Mouse (Mus musculus): ENCODE measurements at regions not wholly inside any gene's neighbourhood (a gene's known extent, or its start where the extent isn't known, plus 50 kb on each side); places are given as distances from the start of the nearest gene placed in this dataset.
"Not testable (repeated sequence)": the region's sequence is repeated elsewhere in the genome, so short reads cannot be mapped to it uniquely, and the experiment has no call there.

GRCm38 (mm10) chr12:51133676-51134075, 214.2 kb upstream of the G2e3 start:
- not testable (repeated sequence) for DNase-seq (ENCODE audit: extremely low read depth, insufficient read length, low spot score)

- no peak for DNase-seq (ENCODE audit: extremely low read depth, insufficient read length, low spot score)
Measured at GRCm38 (mm10) chr12:51128274-51128673, 219.6 kb upstream of the G2e3 start.

GRCm38 (mm10) chr12:51118781-51119180, 229.1 kb upstream of the G2e3 start:
- no peak for DNase-seq (ENCODE audit: extremely low read depth, insufficient read length, low spot score)

- DNase-seq (ENCODE audit: extremely low read depth, insufficient read length, low spot score): peak; percentile 53
Measured at GRCm38 (mm10) chr12:51118021-51118694, 229.7 kb upstream of the G2e3 start.

GRCm38 (mm10) chr12:51117436-51118020, 230.3 kb upstream of the G2e3 start:
- DNase-seq (ENCODE audit: extremely low read depth, insufficient read length, low spot score): no peak

GRCm38 (mm10) chr12:51111811-51112210, 236.1 kb upstream of the G2e3 start:
- DNase-seq (ENCODE audit: extremely low read depth, insufficient read length, low spot score): no peak

GRCm38 (mm10) chr12:51108044-51108443, 239.8 kb upstream of the G2e3 start:
- no peak for DNase-seq (ENCODE audit: extremely low read depth, insufficient read length, low spot score)

- no peak for DNase-seq (ENCODE audit: extremely low read depth, insufficient read length, low spot score)
Measured at GRCm38 (mm10) chr12:51103541-51104042, 244.3 kb upstream of the G2e3 start.

DNA sequence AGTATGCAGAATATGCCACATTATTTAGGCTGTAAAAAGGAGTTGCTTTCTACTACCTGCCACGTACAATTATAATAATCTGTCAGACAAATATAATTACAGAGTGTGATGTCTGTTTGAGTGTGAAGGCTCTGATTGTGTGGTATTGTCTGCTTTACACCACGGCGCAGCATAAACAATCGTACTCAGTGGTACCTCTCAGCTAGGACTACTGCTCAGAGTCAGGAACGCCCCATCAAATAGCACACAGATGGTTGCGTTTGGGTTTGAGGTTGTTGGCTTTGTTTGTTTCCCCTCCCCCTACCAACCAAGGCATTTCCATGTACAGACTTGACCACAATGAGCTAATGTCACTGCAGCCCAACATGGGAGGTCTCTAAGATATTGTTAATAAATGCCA, 246.2 kb upstream of the G2e3 start:
- no peak for DNase-seq (ENCODE audit: extremely low read depth, insufficient read length, low spot score)

DNA sequence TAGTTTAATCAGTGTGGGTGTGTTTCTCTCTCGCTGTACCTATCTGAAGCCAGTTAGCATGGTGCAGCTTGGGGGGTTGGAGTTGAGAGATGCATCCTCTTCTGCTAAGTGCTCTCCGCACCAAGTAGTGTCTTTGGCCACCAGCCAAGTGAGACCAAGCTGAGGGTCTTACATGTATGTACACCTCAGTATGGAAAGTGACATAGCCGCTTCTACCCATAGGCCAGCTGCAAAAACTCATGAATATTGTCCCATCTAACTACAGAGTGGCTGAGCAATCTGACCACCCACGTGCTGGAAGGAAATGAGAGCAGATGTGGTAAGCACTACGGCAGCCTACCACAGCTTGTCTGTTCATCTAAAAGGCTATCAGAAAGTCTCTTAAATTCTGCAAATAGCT, 247.0 kb upstream of the G2e3 start:
- no peak for DNase-seq (ENCODE audit: extremely low read depth, insufficient read length, low spot score)

DNA sequence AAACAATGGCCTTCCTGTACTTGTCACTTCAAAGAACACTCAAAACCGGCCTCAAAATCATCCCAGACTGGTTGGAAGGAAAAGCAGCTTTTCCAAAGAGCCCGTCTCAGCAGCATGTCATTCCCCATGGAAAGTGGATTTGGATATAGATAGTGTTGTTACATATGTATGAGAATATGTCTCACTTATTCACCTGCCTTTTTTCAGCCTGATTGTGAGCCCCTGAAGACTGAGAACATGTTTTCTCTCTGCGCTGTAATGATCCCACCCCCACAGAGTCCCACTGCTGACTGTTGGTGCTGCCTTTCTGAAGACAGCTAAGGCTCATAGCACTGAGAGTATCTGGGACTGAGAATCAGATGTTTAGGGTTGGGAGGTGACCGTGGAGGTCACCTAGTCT, 251.9 kb upstream of the G2e3 start:
- DNase-seq (ENCODE audit: extremely low read depth, insufficient read length, low spot score): no peak

- DNase-seq (ENCODE audit: extremely low read depth, insufficient read length, low spot score): no peak
Measured at GRCm38 (mm10) chr12:51089324-51089723, 258.5 kb upstream of the G2e3 start.

DNA sequence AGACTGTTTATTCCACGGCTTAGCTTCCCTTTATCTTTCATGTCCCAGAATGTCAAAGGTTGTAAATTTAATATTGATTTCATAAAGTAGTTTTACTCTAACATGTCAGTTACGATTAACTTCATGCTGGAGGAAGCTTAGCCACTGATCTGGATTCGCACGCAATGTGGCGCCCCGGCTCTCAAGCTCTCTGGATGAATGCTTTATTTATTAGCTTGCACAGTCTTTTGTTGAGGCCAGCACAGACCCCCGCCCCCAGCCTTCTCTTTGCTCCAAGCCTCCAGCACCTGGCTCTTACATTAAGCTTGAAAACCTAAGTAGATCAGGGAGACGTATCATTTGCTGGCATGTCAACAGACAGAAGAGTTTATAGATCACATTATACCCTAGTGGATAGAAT, 266.1 kb upstream of the G2e3 start:
- no peak for DNase-seq (ENCODE audit: extremely low read depth, insufficient read length, low spot score)

GRCm38 (mm10) chr12:51073503-51073902, 274.4 kb upstream of the G2e3 start:
- no peak for DNase-seq (ENCODE audit: extremely low read depth, insufficient read length, low spot score)

DNA sequence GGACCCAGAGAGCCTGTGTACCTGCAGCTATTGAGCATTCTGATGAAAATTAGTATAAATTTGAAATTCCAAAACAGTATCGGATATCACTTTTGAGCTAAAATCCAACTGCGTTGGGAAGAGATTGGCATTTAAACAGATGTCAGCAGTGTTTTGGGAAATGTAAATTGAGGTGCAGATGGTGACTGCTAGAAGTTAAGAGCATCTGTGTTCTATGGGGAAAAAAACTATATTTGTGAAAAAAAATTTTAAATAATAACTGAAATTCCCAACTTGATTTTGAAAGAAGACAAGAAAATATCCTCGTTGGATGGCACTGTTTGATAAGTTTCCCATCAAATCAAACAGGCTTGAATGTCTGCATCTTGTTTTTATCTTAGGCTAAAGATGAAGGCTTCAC, 286.9 kb upstream of the G2e3 start:
- no peak for DNase-seq (ENCODE audit: extremely low read depth, insufficient read length, low spot score)

DNA sequence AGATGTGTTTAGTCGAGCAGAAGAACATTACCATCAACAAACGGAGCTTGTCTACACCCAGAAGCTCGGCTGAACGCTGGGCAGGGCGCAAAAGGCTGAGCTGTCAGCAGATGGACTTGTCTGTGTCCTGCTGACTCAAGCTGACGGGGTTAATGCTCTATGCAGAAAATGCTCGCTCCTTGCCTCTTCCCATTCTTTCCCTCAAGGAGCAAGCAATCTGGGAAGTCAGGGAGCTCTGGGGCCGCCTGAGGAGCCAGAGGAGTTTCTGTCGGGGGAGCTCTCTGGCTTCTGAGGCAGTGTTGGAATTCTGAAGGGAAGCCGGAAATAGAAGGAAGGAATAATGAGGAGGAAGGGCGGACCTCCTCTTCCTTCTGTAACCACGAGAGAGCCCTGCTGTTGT, 289.3 kb upstream of the G2e3 start:
- no peak for DNase-seq (ENCODE audit: extremely low read depth, insufficient read length, low spot score)

- no peak for DNase-seq (ENCODE audit: extremely low read depth, insufficient read length, low spot score)
Measured at GRCm38 (mm10) chr12:51058104-51058503, 289.8 kb upstream of the G2e3 start.

- no peak for DNase-seq (ENCODE audit: extremely low read depth, insufficient read length, low spot score)
Measured at GRCm38 (mm10) chr12:51047116-51047515, 300.7 kb upstream of the G2e3 start.

- no peak for DNase-seq (ENCODE audit: extremely low read depth, insufficient read length, low spot score)
Measured at GRCm38 (mm10) chr12:51045437-51045836, 302.4 kb upstream of the G2e3 start.

- DNase-seq (ENCODE audit: extremely low read depth, insufficient read length, low spot score): no peak
Measured at GRCm38 (mm10) chr12:51045020-51045419, 302.8 kb upstream of the G2e3 start.

GRCm38 (mm10) chr12:51032193-51032592, 315.7 kb upstream of the G2e3 start:
- no peak for DNase-seq (ENCODE audit: extremely low read depth, insufficient read length, low spot score)

- no peak for DNase-seq (ENCODE audit: extremely low read depth, insufficient read length, low spot score)
Measured at GRCm38 (mm10) chr12:51028601-51029174, 319.2 kb upstream of the G2e3 start.

All from 3134 (cell line).